Comparison of ENCODE assay signal across 16 mouse cellular contexts in the genomic region with DNA sequence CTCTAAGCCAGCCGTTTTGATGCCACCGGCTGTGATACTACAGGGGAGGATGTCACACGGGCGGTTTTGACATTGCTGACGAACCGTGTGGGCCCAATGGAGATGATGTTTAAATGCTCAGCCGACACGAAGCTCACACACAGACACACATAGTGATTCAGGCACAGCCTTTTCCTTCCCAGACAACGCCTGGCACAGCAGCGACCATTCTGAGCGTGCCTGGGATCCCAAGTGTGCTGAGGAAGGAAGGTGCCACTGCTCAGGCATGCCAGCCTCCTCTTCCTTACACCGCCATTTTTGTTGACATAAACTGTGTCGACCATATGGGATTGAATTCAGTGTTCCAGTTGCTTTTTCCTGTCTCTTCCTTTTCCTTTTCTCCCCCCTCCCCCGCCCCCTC.
DNase-seq lines count a peak whose midpoint lies in the region.
"Had no signal": no experiment of that assay in that cellular context is flagged by ENCODE, and none has a peak within 500 bp of the region (broad histone marks: within the 10 kb centered on the region; RNA-seq: fewer than 3 reads in every experiment).

No protein-coding gene starts in this region.

- no peak overlapping the region for H3K27ac ChIP-seq in limb, embryonic 10.5 days
- H3K27ac ChIP-seq: embryonic facial prominence, embryonic 15.5 days; heart, embryonic 13.5 days; liver, embryonic 13.5 days had no signal

- H3K9me3 ChIP-seq in limb, embryonic 10.5 days (replicated peaks) = no peaks in the 10 kb centered on the region
- H3K9me3 ChIP-seq: embryonic facial prominence, embryonic 15.5 days; heart, embryonic 13.5 days; liver, embryonic 13.5 days had no signal

- peak; percentile 35 for DNase-seq in layer of hippocampus, adult 11-12 months (ENCODE audit: low spot score)
- no peak for DNase-seq in layer of hippocampus, adult 9-10 months (ENCODE audit: low spot score)
- DNase-seq in right cerebral cortex, adult 18-20 months = peak; percentile 52
- no peak for DNase-seq in right cerebral cortex, postnatal 4 days
- peak; percentile 47 to 54 for DNase-seq in left cerebral cortex, postnatal 36 days (ENCODE audit: low spot score in 2 of 2)
- DNase-seq in right cerebral cortex, postnatal 36 days (ENCODE audit: low spot score in 2 of 2) = peak; percentile 42 to 57
- no peak for DNase-seq in thymus, postnatal 4 days
- DNase-seq in limb, embryonic 10.5 days (ENCODE audit: low spot score) = no peak
- DNase-seq: cerebellum, adult 2 months; kidney, adult 2 months; kidney, postnatal 36 days; liver, embryonic 13.5 days; thymus, postnatal 14 days had no signal

- 85% methylated on average over 14 of the region's 14 CpGs for WGBS in limb, embryonic 10.5 days

- no peak overlapping the region for H3K4me3 ChIP-seq in limb, embryonic 10.5 days
- H3K4me3 ChIP-seq: embryonic facial prominence, embryonic 15.5 days; heart, embryonic 13.5 days; liver, embryonic 13.5 days; myocyte had no signal

- peaks cover 7% of the 10 kb centered on the region for H3K4me1 ChIP-seq in limb, embryonic 10.5 days
- H3K4me1 ChIP-seq: liver, embryonic 13.5 days had no signal

- intact Hi-C loops in left cerebral cortex, postnatal 36 days (cut with DNase I) = loop anchor here (10.0 kb wide), 1 partner anchor 280 kb away; no protein-coding TSS in a partner anchor

- H3K36me3 ChIP-seq in limb, embryonic 10.5 days = no peaks in the 10 kb centered on the region
- H3K36me3 ChIP-seq: embryonic facial prominence, embryonic 15.5 days; heart, embryonic 13.5 days; liver, embryonic 13.5 days had no signal

- H3K27me3 ChIP-seq in limb, embryonic 10.5 days (ENCODE audit: low read depth, poor library complexity, severe bottlenecking) = peaks cover 57% of the 10 kb centered on the region

Comparison
In these comparisons a context has a peak if more than half of its experiments do, and no peak if none do; other contexts are left out.
1. DNase-seq: peak in layer of hippocampus, adult 11-12 months (single experiment), right cerebral cortex, adult 18-20 months (single experiment), left cerebral cortex, postnatal 36 days (2 of 2) and right cerebral cortex, postnatal 36 days (2 of 2); none in layer of hippocampus, adult 9-10 months (single experiment), right cerebral cortex, postnatal 4 days (single experiment), thymus, postnatal 4 days (single experiment) and limb, embryonic 10.5 days (single experiment).